Mouse (Mus musculus): Measurements from ENCODE around the gene Snf8.

DNA sequence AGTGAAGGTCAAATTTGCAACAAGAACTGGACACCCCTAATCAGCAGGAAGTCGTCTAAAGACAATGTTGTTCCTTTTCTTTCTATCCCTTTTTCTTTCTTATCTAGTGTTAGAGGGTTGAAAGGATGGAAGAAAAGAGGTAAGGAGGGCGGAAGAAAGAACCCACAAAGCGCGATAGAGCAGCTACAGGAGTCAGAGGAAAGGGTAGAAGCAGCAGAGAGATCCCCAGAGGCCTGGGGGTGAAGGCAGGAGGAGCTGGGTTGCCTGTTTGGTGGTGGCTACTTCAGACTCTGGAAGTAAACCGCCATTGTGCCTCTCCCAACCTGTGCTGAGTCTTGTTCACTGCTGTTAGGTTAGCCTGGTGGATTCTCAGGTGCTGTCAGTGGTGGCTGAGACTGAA is 6.6 kb upstream of the Snf8 start:
- no peak for TF ChIP-seq CTCF (IDR thresholded peaks at IDR 0.05; ENCODE audit: borderline replicate concordance, control insufficient read depth, extremely low read depth, insufficient read depth, low read length, poor library complexity)
- no peak for TF ChIP-seq POLR2A (IDR thresholded peaks at IDR 0.05; ENCODE audit: control insufficient read depth, extremely low read depth, insufficient read depth, low read length, poor library complexity)

Data from thymus, adult 2 months (tissue).